Mouse (Mus musculus): Measurements from ENCODE around the gene Bach2.

Gene Bach2

DNA sequence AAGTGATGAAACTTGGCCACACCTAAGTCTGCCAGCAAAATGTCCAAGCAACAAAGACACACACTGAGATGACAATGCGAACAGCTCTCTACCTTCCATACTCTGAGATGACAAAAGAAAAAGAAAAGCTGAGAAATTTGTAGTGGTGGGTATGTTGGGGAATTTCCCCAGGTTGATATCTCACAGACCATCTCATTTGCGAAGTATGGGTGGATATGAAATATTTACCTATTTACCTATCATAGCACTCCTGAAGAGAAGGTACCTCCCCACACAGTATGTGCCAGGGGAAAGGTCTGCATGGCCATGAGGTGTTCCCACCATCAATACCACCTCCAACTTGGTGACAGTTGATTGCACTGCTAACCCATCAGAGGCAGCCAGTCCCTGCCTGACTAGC lies 13.4 kb upstream of the Bach2 start:
- in situ Hi-C loops (cut with MboI, MseI), result no loop called here

DNA sequence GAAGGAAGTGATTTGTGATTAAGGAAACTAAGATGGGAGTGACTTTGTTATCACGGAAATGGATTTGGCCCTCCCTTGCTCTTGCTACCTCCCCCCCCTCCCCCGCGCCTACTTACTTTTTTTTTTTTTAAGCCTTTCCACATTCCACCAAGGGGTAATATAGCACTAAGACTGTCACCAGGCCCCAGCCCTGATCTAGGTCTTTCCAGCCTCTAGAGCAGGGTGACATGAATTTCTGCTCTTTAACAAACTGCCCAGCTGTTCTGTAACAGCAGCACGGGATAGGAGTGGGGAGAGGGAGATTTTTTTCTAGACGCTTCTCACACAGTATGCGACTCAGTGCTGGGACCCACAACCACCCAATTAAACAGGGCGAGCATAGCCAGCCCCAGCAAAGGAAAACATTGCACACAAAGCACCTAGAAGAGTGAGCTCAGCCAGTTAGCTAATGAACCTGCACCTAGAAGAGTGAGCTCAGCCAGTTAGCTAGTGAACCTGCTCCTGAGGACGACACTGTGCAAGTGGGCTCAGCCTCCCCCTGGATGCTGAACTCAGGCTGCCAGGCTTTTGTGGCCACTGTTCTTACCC lies 10.5 kb upstream of the Bach2 start:
- in situ Hi-C loops (cut with MboI, MseI), result no loop called here

DNA sequence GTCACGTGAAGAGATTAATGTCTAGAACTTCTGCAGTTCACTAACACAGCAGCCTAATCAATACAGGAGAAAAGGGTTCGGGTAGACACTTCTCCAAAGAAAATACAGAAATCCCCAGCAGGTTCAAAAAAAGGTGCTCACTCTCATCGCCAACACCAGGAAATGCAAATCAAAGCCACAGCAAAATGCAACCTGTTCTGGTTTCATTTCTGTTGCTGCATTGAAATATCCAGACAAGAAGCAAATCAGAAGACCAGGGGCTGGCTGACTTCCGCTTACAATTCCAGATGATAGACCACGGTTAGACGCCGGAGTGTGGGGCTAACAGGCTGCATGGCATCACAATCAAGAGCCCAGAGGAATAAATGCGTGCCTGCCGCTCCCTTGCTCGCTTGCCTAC lies 9.3 kb upstream of the Bach2 start:
- in situ Hi-C loops (cut with MboI, MseI), result no loop called here

DNA sequence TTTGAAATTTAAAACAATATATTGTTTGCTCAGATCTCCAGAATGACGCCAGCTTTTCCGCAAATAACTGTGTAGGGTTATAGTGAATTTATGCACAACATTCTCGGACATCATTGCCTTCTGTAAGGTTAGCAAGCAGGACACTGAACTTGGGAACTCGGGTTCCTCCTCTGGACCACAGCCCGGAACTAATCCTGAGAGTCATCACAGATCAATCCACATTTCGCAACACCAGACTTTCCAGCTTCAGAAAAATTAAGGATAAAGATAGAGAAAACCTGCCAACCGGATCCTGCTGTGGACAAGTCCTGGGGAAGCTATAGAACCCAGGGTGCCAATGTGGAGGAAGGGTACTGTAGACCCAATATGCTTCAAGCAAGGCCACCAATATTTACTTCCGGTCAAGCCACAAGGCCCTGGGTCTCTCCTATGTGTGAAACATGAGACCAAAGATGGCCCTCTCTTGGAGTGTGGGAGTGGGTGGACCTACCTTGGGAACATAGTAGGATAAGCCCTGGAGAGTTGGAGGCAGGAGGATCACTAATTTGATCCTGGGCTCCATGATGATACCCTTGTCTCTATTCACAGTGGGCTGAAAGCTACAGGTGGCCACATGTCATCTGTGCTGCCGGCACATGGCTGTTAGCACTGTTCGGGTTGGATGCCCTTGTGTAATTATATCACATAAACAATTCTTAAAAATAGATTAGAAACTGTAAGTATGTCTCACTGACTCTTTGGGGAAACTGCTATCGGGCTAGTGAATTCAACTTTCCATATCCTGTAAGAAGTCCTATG lies 7.1 kb upstream of the Bach2 start:
- in situ Hi-C loops (cut with MboI, MseI), result loop anchor here (5.0 kb wide), 2 partner anchors 74 to 179 kb away; no protein-coding TSS in a partner anchor

DNA sequence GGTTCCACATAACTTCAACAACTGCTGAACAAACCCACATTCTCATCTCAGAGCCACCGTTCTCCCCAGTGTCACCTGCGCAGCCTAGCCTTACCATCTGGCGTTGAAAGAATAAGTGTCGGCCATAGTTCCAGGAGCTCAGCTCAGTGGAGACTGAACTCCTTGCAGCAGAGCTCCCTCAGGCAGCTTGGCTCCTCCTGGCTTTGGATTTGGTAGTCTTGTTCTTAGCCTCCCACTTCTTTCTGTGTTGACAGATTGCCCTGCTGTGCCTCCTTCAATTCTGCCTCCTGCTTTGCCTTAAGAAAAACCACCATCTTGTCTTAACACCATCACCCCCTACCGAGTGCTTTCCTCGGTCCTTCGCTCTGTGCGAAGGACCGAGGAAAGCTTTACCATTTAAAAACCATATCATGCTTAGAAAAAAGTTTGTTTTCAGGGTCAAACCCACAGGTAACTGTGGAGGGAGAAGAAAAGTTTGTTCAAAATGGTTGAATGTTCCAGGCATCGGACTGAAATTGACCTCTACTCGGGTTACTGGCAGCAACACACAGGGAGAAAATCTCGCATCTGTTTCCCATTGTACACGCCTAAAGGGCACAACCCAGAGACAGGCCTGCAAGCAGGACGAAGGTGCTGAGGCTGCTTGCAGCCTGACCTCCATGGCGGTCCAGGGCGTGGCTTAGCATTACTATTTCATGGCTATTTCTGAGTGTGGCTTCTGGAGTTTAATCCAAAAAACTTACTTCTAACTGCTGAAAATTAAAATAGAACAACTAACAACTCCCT lies 2.5 kb upstream of the Bach2 start:
- in situ Hi-C loops (cut with MboI, MseI), result no loop called here

DNA sequence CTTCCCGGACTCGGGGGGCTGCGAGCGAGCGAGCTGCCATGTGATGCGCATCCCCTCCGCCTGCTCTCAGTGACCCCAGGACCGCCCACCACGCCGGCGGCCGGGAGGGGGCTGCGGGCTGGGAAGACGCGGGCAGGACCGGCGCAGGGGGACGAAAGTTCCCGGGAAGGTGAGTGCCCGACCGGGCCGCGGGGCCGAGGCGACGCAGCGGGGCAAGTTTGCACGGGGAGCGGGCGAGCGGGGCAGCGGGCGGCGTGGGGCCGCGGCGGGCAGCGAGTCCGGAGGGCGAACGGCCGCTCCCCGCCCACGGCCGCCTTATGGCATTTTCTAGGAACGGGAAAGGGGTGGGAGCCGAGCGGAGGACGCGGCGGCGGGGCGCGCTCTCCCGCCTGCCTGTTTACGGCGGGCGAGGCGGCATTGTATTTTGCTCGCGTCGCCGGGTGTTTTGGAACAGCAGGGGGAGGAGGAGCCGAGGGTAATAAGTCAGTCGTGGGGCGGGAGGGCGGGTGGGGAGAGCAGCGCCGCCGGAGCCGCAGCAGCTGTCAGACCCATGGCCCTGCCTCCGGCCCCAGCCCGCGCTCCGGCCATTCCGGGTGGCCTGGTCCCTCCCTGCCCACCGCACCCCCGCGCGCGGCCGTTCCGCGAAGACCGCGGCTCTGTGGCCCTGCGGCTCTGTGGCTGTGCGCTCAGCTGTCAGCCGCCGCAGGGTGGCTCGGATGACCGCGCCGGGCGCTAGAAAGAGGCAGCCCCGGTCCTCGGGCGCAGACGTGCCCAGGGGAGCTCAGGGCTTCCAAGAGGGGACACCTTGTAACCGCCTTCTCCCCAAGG lies 531 bp downstream of the Bach2 start:
- in situ Hi-C loops (cut with MboI, MseI), result no loop called here

DNA sequence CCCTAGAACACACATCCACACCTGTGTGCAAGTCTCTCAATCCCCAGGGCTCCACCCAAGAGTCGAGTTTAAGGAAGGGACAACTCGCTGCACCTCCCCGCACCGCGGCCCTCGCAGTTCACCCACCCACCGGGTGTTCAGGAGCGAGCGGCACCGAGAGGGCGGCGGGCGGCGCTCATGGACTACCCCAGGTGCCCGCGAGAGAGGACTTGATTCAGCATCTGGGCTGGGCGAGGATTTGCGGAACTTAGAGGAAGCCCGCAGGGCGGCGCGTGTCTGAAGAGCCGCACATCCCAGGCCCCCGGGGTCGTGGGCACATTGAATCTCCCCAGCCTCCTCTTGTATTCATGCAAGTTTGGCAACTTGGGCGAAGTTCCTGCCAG lies 1.1 kb downstream of the Bach2 start:
- in situ Hi-C loops (cut with MboI, MseI), result loop anchor here (10.0 kb wide), 1 partner anchor 305 kb away; no protein-coding TSS in a partner anchor

DNA sequence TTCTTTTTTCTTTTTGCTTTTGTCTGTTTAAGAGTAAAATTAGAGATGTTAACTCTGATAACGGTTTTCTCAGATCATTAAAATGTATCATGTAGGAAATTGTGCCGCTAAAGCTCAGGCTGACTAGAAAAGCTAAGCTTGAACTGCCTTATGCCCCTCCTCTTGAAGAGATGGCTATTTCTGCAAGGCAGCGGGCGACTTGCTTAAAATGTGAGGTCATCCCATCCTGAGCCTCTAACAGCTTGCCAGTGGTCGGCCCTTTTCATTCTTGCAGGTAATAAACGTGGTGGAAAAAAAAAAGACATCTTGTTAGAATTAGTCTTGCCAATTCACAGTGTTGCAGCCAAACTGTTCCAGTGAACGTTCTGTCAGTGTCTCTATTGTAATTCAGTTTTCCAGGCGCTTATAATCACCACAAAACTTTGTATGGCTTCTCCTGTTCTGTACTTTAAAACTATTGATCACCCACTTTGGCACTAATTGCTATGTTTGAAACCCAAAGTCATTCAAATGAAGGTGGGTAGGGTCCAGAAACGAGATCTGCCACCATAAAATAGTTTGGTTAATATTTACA lies 1.9 kb downstream of the Bach2 start:
- in situ Hi-C loops (cut with MboI, MseI), result loop anchor here (10.0 kb wide), 1 partner anchor 304 kb away; no protein-coding TSS in a partner anchor

DNA sequence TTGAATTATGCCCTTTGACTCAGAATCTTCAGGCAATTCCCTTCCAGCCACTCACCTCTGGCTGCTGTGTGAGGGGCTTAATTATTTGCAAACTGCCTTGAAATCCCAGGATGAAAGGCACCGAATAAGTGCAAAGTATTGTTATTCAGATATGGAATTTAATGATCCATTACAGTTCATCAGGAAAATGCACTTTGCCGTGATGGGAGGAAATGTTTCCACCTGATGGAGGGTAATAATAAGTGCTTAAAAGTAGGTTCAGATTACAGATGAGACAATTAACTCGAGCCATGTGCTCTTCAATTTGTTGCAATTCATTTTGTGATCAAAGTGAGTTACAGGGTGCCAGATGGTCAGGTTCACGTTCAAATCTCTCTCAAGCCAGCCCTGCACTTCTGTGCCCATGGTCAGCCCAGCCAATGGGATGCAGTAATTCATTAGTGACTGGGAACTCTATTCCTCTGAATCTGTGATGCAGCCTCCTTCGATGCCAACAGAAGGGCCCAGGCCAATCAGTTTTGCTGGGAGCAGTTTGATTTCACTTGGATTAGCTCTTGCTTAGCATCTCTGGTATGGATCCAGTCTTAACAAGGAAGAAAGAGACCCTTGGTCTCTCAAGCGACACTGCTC lies 2.9 kb downstream of the Bach2 start:
- in situ Hi-C loops (cut with MboI, MseI), result loop anchor here (10.0 kb wide), 1 partner anchor 303 kb away; no protein-coding TSS in a partner anchor

DNA sequence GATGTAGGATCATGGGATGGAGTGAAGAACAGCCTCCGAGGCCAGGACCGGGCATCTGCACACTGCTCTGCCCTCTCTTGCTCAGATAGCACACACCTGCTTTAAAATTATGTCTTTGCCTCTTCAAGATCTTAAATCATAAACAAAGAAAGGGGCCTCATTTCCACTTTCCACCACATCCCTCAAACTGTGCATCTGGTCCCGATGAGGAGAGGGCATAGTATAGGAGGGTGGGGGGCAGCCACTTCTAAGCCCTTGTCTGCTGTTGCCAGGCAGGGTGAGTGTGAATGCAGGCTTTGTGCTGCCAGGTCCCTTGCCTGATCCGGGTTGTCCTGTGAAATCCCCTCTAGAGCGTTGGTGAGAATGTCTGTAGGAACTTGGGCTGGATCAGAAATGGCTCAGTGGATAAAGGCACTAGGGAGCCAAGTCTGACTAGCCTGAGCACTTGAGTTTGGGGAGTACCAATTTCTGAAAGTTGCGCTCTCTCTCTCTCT lies 3.6 kb downstream of the Bach2 start:
- in situ Hi-C loops (cut with MboI, MseI), result loop anchor here (10.0 kb wide), 1 partner anchor 303 kb away; no protein-coding TSS in a partner anchor

DNA sequence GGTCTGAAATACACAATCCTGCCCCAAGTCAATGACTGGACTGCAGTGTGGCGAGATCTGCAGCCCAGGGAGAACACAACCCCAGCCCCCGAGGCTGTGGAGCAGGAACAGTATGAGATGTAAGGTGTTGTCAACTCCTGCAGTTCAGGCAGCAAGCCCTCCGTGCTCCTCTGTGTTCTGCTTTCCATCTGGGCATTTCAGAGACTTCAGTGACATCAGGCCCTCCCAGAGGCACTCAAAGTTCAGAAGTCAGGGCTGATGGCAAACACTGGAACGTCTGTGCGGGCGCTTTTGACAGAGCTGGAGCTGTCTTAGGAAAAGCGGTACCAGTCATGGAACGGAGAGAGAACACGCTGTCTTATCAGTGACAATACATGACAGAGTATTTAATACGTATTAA lies 4.9 kb downstream of the Bach2 start:
- in situ Hi-C loops (cut with MboI, MseI), result loop anchor here (10.0 kb wide), 1 partner anchor 301 kb away; no protein-coding TSS in a partner anchor

DNA sequence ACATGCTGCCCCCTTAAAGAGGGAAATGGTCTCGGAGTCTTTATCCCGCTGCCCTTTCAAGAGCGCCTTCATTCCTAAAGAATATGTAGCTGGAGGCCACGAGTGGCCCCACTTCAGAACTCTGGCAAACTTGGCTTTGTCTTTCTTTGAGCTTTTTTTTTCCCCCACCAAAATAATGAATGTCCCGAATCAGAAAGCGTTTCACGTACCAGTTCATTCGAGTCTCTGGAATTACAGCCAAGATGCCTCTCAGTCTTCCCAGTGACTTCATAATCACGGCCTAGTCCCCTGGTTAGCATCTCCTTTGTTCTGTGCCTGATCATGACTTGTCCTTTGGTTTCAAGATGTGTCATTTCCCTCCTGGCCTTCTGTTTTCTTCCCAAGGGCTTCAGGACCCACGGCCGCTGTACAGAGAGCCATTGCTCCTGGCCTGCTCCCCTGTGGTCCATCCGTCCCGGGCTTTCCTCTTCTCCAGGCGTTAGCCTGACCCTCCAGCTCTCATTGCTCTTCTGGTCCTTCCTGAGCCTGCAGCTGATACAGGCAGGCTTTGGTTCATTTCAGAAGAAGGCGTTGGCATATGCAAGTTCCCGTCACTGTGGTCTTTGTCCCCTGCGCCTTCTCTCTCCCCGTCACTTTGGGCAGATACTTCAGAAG lies 5.6 kb downstream of the Bach2 start:
- in situ Hi-C loops (cut with MboI, MseI), result loop anchor here (10.0 kb wide), 1 partner anchor 301 kb away; no protein-coding TSS in a partner anchor

DNA sequence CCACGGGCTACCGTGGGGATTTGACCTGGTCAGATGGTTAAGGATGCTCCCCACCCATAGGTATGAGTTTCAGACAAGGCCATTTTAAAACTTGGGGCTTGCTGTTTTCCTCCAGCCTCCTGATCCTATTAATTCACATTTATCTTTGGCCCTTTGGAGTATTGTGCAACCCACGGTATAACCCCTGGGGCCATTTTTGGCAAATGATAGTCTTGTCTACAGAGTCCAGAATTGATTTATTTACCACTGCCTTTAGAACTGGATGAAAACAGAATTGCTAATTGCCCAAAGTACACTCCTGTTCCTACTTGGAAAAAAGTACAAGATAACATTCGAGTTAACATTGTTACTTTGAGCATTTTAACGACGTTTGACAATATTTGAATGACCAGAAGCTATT lies 7.0 kb downstream of the Bach2 start:
- in situ Hi-C loops (cut with MboI, MseI), result loop anchor here (10.0 kb wide), 1 partner anchor 299 kb away; no protein-coding TSS in a partner anchor

DNA sequence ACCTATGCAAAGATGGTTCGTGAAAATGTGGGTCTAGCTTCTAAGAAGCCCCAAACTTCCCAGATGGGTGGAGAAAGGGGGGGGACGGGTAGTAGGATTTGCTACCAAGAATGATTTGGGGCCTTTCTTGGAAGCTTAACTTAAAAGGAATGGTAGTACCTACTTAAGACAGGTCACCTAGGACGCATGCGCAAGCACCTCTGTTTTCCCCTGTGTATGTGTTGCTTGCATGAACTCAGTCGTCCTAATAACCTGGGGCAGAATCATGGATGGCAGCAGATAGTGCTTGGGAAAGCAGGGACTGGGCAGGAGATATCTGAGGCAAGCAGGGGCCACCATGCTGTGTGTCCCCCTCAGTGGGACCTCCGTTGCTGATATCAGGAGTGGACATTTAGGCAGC lies 7.4 kb downstream of the Bach2 start:
- in situ Hi-C loops (cut with MboI, MseI), result loop anchor here (10.0 kb wide), 1 partner anchor 299 kb away; no protein-coding TSS in a partner anchor

DNA sequence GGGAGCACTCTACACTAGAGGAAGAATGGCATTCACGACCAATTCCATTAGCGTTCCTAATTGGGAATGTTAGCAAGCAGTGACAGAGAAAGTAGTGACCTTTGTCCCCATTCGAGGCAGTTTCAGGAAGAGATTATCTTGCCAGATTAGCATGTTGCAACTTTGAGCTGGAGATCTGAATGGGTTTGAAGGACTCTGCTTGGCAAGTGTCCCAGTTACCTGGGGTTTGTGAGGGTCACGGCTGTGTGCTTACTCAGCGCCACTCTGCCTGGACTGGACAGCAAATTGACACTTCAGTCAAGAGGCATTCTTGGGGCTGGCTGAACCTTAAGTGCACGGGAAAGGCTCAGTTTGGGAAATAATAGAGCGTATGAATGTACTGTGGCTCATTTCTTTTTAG lies 8.2 kb downstream of the Bach2 start:
- in situ Hi-C loops (cut with MboI, MseI), result loop anchor here (10.0 kb wide), 1 partner anchor 298 kb away; no protein-coding TSS in a partner anchor

DNA sequence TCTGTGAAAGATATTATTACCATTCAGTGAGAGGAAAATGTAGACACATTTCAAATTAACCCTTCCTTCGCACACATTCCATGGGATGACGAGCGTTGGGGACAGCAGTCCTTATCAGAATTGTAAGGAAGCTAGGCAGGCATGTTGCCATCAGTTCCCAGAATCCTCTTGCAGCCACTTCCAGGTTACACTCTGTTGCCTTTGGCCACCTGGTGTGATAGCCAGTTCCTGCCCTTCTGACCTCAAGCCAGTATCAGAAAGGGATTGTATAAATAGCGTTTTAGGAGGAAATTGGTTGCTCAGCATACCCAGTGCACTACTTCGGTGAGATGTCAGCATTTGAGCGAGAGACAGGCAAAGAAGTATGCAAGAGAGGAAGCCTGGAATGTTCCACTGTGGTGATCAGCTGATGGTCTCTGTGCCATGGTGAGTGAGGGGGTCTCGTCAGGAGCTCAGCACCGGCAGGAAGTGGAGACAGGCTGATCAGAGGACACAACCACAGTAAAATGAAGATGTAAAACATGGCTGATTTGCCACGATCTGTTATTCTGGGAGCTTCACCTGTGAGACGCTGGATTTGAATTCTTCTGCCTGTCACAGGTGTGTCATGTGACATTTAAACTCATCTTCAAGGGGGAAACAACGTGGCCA lies 9.0 kb downstream of the Bach2 start:
- in situ Hi-C loops (cut with MboI, MseI), result loop anchor here (10.0 kb wide), 1 partner anchor 297 kb away; no protein-coding TSS in a partner anchor

DNA sequence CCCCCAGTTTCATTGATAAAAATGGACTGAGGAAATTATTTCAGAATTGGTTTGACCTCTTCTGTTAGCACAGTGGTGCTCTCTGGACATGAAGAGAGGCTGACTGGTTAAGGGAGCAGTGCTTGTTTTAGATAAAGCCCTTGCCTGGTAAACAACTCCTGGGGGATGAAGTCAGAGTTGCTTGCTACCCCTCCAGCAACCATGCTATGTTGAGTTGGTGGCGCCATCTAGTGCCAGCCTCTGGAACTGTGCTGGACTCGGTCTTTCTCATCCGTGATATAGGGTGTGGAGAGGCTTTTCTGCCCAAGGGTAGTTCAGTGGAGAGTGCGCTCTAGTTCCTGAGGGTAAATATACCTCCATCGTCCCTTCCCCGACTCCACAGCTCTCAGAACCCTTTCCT lies 9.6 kb downstream of the Bach2 start:
- in situ Hi-C loops (cut with MboI, MseI), result loop anchor here (10.0 kb wide), 1 partner anchor 297 kb away; no protein-coding TSS in a partner anchor

DNA sequence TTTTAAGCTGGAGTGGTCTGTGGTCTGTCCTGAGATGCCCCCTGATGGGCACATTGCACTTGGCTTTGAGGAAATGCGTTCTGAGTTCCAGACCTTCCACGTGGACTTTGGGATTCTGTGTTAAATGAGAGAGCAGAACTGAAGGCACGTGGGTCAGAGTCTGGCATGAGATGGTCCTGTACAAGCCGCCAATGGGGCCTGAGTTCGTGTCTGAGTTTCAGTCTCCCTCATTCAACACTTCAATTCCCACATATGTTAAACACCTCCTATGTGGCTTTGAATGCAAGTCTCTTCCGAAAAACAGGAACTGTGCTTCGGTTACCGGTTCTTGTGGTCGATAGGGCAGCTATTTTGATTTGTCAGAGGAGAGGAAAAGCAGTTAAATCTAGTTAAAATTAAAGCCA lies 10.4 kb downstream of the Bach2 start:
- in situ Hi-C loops (cut with MboI, MseI), result loop anchor here (10.0 kb wide), 1 partner anchor 296 kb away; no protein-coding TSS in a partner anchor
